Mouse (Mus musculus): ENCODE measurements at regions not wholly inside any gene's neighbourhood (a gene's known extent, or its start where the extent isn't known, plus 50 kb on each side); places are given as distances from the start of the nearest gene placed in this dataset.

DNA sequence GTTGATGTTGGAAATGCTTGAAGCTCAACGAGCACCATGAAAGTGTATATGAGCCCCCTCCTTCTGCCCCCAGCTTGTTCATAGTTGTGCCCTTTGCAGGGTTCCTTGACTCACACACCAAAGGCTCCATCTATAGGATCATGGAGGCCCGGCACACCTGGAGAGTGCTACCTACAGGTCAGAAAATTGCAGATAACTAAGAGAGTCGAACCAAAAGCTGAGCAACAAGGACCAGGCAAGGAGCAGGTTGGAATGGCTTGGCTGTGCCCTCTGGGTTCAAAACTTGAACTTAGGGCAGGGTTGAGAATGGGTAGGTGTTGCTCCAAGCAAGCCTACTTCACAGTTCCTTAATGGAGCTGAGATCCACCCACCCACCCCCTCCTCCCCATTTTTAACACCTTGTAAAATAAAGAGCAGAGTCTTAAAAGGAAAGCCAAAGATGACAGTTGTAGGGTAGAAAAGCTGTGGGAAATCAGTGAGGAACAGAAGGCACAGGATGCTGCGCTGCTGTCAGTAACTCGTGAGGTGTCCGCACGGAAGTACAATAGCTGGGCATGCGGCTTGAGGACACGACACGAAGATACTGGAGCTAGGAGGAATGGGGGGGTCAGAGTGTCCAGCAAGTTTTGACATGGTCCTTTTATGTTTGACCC, 180.0 kb upstream of the Ntm start:
- Histone ChIP-seq H3K9ac (replicated peaks; ENCODE audit: low read depth, low read length) (no peak overlapping the region), H3K4me3 (ENCODE audit: low read depth, low read length) (no peak overlapping the region), H3K27me3 (ENCODE audit: control insufficient read depth, insufficient read depth, low read length) (no peaks in the 10 kb centered on the region; the same call in 1 of the 2 replicates), H3K4me2 (ENCODE audit: low read depth, low read length) (no peak overlapping the region), H3K36me3 (replicated peaks; ENCODE audit: control insufficient read depth, insufficient read depth, low read length) (no peaks in the 10 kb centered on the region), H3K27ac (ENCODE audit: low read depth) (no peak overlapping the region), H3K9me3 (replicated peaks; ENCODE audit: control insufficient read depth, low read length) (no peaks in the 10 kb centered on the region), H3K4me1 (ENCODE audit: control insufficient read depth, insufficient read depth) (0 out of 2 replicates have a peak, but pooled peaks cover 8% of the 10 kb centered on the region)
- WGBS, result 77% methylated on average over 10 of the region's 10 CpGs
- TF ChIP-seq CTCF (IDR thresholded peaks at IDR 0.05; ENCODE audit: low read depth) (no peak), EP300 (IDR thresholded peaks at IDR 0.05; ENCODE audit: low read depth) (no peak)
- ATAC-seq (ENCODE audit: insufficient read depth, low read depth), result no peak
- DNase-seq (ENCODE audit: low spot score), result no peak

DNA sequence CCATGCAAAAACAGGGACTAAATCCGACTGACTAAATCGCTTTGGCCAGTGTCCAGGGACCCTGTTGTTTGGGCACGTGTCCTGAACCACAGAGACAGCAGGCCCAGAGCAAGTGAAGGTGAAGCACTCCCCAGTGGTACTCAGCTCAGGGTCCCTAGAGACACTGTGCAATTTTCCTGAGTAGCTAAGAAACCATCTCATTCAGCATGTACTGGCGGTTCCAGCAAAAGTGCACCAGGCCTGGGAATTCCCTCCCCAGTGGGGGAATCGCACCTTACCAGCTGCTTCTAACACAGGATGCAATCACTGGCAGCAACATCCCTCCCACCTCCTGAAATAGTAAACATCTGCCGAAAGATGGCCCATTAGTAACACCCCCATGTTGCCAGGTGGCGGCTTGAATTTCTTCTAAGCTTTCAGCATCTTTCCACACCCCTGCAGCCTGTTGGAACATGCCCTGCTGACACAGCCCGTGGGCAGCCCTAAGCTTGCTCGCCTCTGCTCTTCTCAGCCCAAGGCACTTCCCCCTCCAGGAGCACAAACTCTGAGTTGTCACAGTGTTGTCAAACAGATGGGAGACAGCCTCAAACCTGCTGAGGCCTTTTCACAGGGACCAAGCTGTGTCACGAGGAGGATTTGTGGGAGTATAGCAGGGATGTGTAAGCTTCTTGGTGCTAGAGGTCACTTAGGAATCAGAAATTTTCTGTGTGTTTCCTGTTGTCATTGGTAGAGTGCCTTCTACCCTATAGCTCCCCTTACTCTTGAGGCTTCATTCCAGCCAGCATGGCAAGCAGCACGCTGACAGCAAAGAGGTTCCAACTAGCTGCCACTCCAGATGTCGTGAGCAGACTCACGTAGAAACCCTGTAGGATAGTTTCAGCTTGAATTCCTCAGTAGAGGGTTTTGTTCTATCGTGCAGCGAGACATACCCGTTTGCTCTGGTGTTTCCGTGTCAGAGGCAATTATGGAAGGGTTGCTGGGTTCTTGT, 186.8 kb upstream of the Ntm start:
- no peak overlapping the region for H3K27ac ChIP-seq (ENCODE audit: low read depth)

DNA sequence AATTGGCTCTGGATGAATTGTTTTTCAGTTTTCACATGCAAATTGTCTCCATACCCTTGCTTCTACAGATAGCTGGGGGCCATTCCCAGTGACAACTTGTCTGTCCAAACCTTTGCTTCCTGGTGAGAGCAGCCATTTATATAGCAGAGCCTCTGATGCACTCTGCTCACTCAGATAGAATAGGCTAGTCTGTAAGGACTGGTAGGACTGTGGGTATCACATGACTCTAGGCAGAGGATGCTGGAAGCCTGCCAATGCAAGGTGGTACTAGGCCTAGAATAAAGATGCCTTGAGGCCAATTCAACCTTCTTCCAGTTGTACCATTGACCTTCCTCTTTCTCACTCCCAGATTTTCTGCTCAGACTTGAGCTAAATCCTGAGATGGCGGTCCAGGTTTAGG, 188.2 kb upstream of the Ntm start:
- ATAC-seq (ENCODE audit: insufficient read depth, low read depth) (no peak), DNase-seq (ENCODE audit: low spot score) (no peak)
- H3K27me3 ChIP-seq (ENCODE audit: control insufficient read depth, insufficient read depth, low read length), result no peaks in the 10 kb centered on the region
- no peaks in the 10 kb centered on the region for H3K36me3 ChIP-seq (replicated peaks; ENCODE audit: control insufficient read depth, insufficient read depth, low read length)
- WGBS, result 88% methylated on average over 1 of the region's 1 CpGs
- H3K27ac ChIP-seq (ENCODE audit: low read depth), result no peak overlapping the region
- TF ChIP-seq EP300 (IDR thresholded peaks at IDR 0.05; ENCODE audit: low read depth) (no peak), CTCF (IDR thresholded peaks at IDR 0.05; ENCODE audit: low read depth) (no peak)
- H3K4me3 ChIP-seq (ENCODE audit: low read depth, low read length), result no peak overlapping the region
- H3K9ac ChIP-seq (replicated peaks; ENCODE audit: low read depth, low read length), result no peak overlapping the region
- H3K4me1 ChIP-seq (ENCODE audit: control insufficient read depth, insufficient read depth), result peaks cover 8% of the 10 kb centered on the region; the same call in 1 of the 2 replicates
- no peaks in the 10 kb centered on the region for H3K9me3 ChIP-seq (replicated peaks; ENCODE audit: control insufficient read depth, low read length)
- H3K4me2 ChIP-seq (ENCODE audit: low read depth, low read length), result no peak overlapping the region

More for the DNA sequence above, 186.8 kb upstream of the Ntm start:
- Histone ChIP-seq H3K4me1 (ENCODE audit: control insufficient read depth, insufficient read depth) (peaks cover 8% of the 10 kb centered on the region; the same call in 1 of the 2 replicates), H3K4me3 (ENCODE audit: low read depth, low read length) (no peak overlapping the region), H3K27me3 (ENCODE audit: control insufficient read depth, insufficient read depth, low read length) (no peaks in the 10 kb centered on the region), H3K4me2 (ENCODE audit: low read depth, low read length) (no peak overlapping the region), H3K9ac (replicated peaks; ENCODE audit: low read depth, low read length) (no peak overlapping the region), H3K36me3 (replicated peaks; ENCODE audit: control insufficient read depth, insufficient read depth, low read length) (no peaks in the 10 kb centered on the region), H3K9me3 (replicated peaks; ENCODE audit: control insufficient read depth, low read length) (no peaks in the 10 kb centered on the region)
- ATAC-seq (ENCODE audit: insufficient read depth, low read depth) (no peak), DNase-seq (ENCODE audit: low spot score) (no peak)
- TF ChIP-seq EP300 (IDR thresholded peaks at IDR 0.05; ENCODE audit: low read depth), result no peak
- WGBS, result 33% methylated on average over 17 of the region's 17 CpGs

DNA sequence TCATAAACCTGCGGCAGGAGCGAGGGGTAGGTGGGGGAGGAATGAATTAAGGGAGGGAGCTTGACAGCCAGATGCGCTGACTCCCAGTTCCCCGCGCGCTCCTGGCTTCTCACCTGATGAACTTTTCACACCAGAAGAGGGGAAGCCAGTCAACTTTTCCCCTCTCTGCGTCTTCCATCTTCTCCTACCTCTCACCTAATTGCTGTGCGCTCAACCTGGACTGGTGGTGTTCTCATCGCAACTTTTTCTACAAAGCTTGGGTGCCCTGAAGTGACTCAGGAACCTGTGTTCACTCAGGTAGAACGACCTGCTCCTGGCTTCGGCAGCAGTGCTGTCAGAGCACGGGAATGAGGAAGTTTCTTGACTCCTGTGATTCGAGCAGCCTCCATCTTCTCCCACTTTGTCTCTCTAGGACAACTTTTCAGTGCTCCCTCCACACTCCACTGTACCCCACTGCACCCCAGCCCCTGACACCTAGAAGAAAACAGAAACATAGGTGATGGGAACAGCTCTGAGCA, 203.4 kb upstream of the Ntm start:
- 82% methylated on average over 13 of the region's 13 CpGs for WGBS
- no peak for ATAC-seq (ENCODE audit: insufficient read depth, low read depth)
- Histone ChIP-seq H3K27ac (ENCODE audit: low read depth) (no peak overlapping the region), H3K36me3 (replicated peaks; ENCODE audit: control insufficient read depth, insufficient read depth, low read length) (no peaks in the 10 kb centered on the region), H3K4me2 (ENCODE audit: low read depth, low read length) (no peak overlapping the region), H3K9ac (replicated peaks; ENCODE audit: low read depth, low read length) (no peak overlapping the region), H3K27me3 (ENCODE audit: control insufficient read depth, insufficient read depth, low read length) (no peaks in the 10 kb centered on the region), H3K9me3 (replicated peaks; ENCODE audit: control insufficient read depth, low read length) (no peaks in the 10 kb centered on the region), H3K4me1 (ENCODE audit: control insufficient read depth, insufficient read depth) (no peaks in the 10 kb centered on the region), H3K4me3 (ENCODE audit: low read depth, low read length) (no peak overlapping the region)
- TF ChIP-seq EP300 (IDR thresholded peaks at IDR 0.05; ENCODE audit: low read depth), result no peak
- no peak for TF ChIP-seq CTCF (IDR thresholded peaks at IDR 0.05; ENCODE audit: low read depth)
- no peak for DNase-seq (ENCODE audit: low spot score)

DNA sequence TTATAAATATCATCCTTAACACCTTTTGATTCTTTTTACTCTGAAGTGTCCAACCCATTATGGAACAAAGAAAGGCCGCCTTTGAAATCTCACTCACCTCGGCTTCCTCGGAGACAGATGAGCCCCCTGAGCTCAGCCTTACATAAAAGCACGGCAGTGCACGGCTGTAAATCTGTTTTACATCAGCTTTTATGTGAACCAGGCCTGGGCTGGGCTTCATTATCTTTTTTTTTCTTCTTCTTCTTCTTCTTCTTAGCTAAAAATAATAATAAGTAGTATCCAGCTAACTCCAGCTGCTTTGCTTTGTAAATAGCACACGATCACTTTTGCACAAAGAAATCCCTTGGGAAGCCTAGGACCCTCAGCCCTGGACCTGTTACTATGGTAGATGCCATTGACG, 204.3 kb upstream of the Ntm start:
- Histone ChIP-seq H3K27ac (ENCODE audit: low read depth) (no peak overlapping the region), H3K9ac (replicated peaks; ENCODE audit: low read depth, low read length) (no peak overlapping the region), H3K9me3 (replicated peaks; ENCODE audit: control insufficient read depth, low read length) (no peaks in the 10 kb centered on the region), H3K4me3 (ENCODE audit: low read depth, low read length) (no peak overlapping the region), H3K36me3 (replicated peaks; ENCODE audit: control insufficient read depth, insufficient read depth, low read length) (no peaks in the 10 kb centered on the region), H3K27me3 (ENCODE audit: control insufficient read depth, insufficient read depth, low read length) (no peaks in the 10 kb centered on the region), H3K4me1 (ENCODE audit: control insufficient read depth, insufficient read depth) (no peaks in the 10 kb centered on the region), H3K4me2 (ENCODE audit: low read depth, low read length) (no peak overlapping the region)
- WGBS, result 61% methylated on average over 7 of the region's 7 CpGs
- DNase-seq (ENCODE audit: low spot score) (no peak), ATAC-seq (ENCODE audit: insufficient read depth, low read depth) (no peak)
- no peak for TF ChIP-seq EP300 (IDR thresholded peaks at IDR 0.05; ENCODE audit: low read depth)
- TF ChIP-seq CTCF (IDR thresholded peaks at IDR 0.05; ENCODE audit: low read depth), result no peak
